Mouse (Mus musculus) hindbrain, postnatal 0 days (tissue): ENCODE measurements around the gene Ahcyl2. TPM values are rescaled to one million over a fixed set of nuclear protein-coding genes. Genes with fewer than 3 reads are reported as not detected.

Source experiments
- ATAC-seq: fragments of 200-750 bp; cut with Nextera tagmentation; 2 replicates; pipeline ENCODE4 v1.8.0; 2017; ENCODE audit warnings: mild to moderate bottlenecking, moderate TSS enrichment, moderate library complexity
- DNase-seq: peaks from one replicate; pipeline ENCODE4 v3.0.0-alpha.2; 2015; ENCODE audit warnings: low spot score
- H3K27ac ChIP-seq: fragments of 300-500 bp; sonication (generic); 2 replicates; pipeline ENCODE4 v1.5.1; 2014; ENCODE audit warnings: mild to moderate bottlenecking
- H3K27me3 ChIP-seq: fragments of 300-500 bp; sonication (generic); 2 replicates; pipeline ENCODE4 v1.6.1; 2014; ENCODE audit warnings: low read length, mixed read lengths; ENCODE audit not compliant: insufficient read depth
- H3K36me3 ChIP-seq: fragments of 300-500 bp; sonication (generic); 2 replicates; pipeline ENCODE4 v1.6.1; 2014; ENCODE audit warnings: low read length, mixed read lengths; ENCODE audit not compliant: insufficient read depth
- H3K4me1 ChIP-seq: fragments of 300-500 bp; sonication (generic); 2 replicates; pipeline ENCODE4 v1.6.1; 2014; ENCODE audit warnings: antibody characterized with exemption, low read length, mixed read lengths; ENCODE audit not compliant: insufficient read depth
- H3K4me2 ChIP-seq: fragments of 300-500 bp; sonication (generic); 2 replicates; pipeline ENCODE4 v1.6.1; 2014; ENCODE audit warnings: low read depth, mild to moderate bottlenecking, low read length, moderate library complexity, mixed read lengths
- H3K4me3 ChIP-seq: fragments of 300-500 bp; sonication (generic); 2 replicates; pipeline ENCODE4 v1.5.1; 2014; ENCODE audit warnings: low read length
- H3K9ac ChIP-seq: fragments of 300-500 bp; sonication (generic); replicated peaks from 2 replicates; pipeline ENCODE4 v1.6.1; 2014; ENCODE audit warnings: mild to moderate bottlenecking, low read length, moderate library complexity, mixed read lengths
- H3K9me3 ChIP-seq: fragments of 300-500 bp; sonication (generic); 2 replicates; pipeline ENCODE4 v1.6.1; 2016; ENCODE audit warnings: low read length, mixed read lengths
- CTCF ChIP-seq: IDR thresholded peaks from 2 replicates; pipeline ENCODE4 v1.5.1; 2016; ENCODE audit warnings: antibody characterized with exemption, control low read depth, low read depth
- WGBS: fragments of 180-500 bp; shearing (Covaris S2); extraction: QIAGEN DNeasy Blood & Tissue Kit; methylation state at CpG from one replicate; pipeline ENCODE4 v1.1.7; 2014; 5-methylcytosine and 5-hydroxymethylcytosine counted together
- polyA plus RNA-seq: library from polyadenylated mRNA; unstranded; fragments of >200 nt; fragmentation: Nextera tagmentation; extraction: Ambion mirVana; gene quantifications from 2 replicates; pipeline ENCODE4 v1.2.1, GENCODE M21; 2015
- total RNA-seq: library from RNA; depleted of rRNA; stranded (reverse); fragments of >200 nt; gene quantifications from 2 replicates; pipeline ENCODE4 v1.2.3, GENCODE M21; 2014

The Ahcyl2 gene
- total and polyA plus RNA-seq, 2 experiments from 2014 or later, result 23.1 to 56.8 TPM

DNA sequence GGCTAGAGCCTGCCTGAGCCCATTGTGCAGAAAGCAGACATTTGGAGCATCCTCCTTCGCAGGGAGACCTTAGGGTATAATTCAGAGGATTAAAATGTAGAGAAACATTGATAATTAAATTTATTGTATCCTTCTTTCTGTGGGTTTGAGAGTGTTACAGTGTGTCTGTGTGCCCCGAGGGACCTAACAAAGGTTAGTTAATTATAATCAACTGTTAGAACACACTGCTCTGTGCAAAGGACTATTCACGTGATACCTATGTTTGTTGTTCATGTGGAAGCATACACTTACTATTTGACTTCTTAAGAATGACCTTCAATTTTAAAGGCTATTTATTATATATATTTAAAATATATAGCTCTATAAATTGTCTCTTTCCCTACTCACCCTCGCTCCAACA is 64.5 kb downstream of the Ahcyl2 start:
- DNase-seq (no peak), ATAC-seq (no peak)
- Histone ChIP-seq H3K9me3 (no peaks in the 10 kb centered on the region), H3K4me3 (no peak overlapping the region), H3K27me3 (no peaks in the 10 kb centered on the region), H3K4me1 (no peaks in the 10 kb centered on the region), H3K4me2 (no peak overlapping the region), H3K36me3 (no peaks in the 10 kb centered on the region), H3K27ac (no peak overlapping the region), H3K9ac (no peak overlapping the region)
- 80% methylated on average over 4 of the region's 4 CpGs for WGBS
- TF ChIP-seq CTCF, result no peak

DNA sequence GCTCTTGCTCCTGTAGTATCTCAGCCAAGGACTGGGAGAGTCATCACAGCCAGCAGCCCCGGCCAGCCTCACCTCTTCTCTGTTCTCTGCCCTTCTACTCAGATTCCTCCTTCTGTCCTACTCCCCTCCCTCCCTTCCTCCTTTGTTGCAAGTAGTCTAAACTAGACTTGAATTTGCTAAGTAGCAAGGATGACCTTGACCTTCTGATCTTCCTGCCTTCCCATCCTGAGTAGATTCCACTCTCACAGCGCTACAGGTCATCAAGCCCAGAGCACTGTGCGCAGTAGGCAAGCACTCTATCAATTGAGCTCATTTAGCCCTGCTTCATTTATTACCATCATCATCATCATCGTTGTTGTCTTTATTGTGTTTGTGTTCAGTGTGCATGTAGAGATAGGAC is 65.3 kb downstream of the Ahcyl2 start:
- Histone ChIP-seq H3K36me3 (no peaks in the 10 kb centered on the region), H3K4me1 (no peaks in the 10 kb centered on the region), H3K9me3 (no peaks in the 10 kb centered on the region), H3K4me2 (no peak overlapping the region), H3K4me3 (no peak overlapping the region), H3K27ac (no peak overlapping the region), H3K27me3 (no peaks in the 10 kb centered on the region), H3K9ac (no peak overlapping the region)
- TF ChIP-seq CTCF, result no peak
- ATAC-seq (no peak), DNase-seq (no peak)
- 86% methylated on average over 4 of the region's 4 CpGs for WGBS

DNA sequence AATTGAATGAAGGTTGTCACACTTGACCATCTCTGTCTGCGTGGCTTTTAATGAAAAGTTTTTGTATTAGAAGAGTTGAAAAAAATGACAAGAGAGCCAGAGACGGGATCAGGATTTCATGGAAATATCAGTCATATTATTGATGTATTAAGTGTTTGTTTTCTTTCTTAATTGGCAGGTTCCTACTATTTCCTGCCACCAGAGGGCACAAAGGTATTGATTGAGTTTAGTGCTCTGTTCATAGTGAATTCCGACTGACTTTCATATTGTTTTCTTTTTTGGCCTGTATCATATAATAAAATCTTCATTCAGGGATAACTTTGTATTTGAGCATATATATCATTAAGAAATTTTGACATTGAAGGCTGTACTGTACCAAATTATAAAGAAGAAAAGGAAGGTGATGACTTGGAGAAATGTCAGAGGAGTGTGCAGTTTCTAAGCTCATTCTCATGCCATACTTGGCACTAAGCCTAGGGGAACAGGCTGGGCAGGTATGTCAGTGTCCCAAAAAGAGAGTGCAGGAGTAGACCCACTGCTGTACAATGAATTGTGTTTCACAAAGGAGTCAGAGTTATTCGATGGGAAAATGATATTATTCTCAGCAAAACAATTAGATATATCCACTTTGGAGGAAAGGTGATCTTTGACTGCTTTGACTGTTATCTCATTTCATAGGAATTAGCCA is 65.9 kb downstream of the Ahcyl2 start:
- no peaks in the 10 kb centered on the region for H3K27me3 ChIP-seq
- peak; percentile 70 for TF ChIP-seq CTCF
- H3K4me3 ChIP-seq, result no peak overlapping the region
- H3K4me1 ChIP-seq, result no peaks in the 10 kb centered on the region
- 62% methylated on average over 4 of the region's 4 CpGs for WGBS
- DNase-seq (peak; percentile 66), ATAC-seq (no peak)
- H3K9me3 ChIP-seq, result no peaks in the 10 kb centered on the region
- no peak overlapping the region for H3K27ac ChIP-seq
- H3K36me3 ChIP-seq, result no peaks in the 10 kb centered on the region
- H3K4me2 ChIP-seq, result no peak overlapping the region
- no peak overlapping the region for H3K9ac ChIP-seq

DNA sequence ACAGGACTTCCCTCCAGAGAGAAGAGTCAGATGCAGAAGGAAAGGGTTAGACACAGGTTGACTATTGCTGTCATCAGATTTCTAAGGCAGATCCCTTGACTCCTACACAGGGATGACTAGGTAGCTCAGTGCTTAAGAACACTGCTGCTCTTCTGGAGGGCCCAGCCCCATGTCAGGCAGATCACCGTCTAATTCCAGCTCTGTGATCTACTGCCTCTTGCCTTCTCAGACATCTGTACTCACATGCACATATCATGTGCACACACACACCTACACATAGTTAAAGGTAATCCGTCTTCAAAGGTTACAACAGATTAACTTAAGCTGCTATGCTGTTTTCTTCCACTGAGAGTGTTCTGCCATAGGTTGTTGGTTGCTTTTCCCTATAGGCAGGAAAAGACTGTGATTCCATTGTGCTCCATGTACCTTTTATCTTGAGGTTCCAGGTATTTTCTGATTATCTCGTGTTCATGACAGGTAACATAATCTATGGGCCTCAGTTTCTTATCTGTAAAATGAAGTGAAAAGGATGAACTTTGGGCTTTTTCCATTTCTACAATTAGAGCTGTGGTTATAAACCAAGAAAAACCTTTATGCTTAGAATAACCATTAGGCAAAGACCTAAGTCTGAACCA is 67.8 kb downstream of the Ahcyl2 start:
- ATAC-seq (no peak), DNase-seq (no peak)
- Histone ChIP-seq H3K4me2 (no peak overlapping the region), H3K27me3 (no peaks in the 10 kb centered on the region), H3K9me3 (no peaks in the 10 kb centered on the region), H3K9ac (no peak overlapping the region), H3K27ac (no peak overlapping the region), H3K36me3 (no peaks in the 10 kb centered on the region), H3K4me1 (no peaks in the 10 kb centered on the region), H3K4me3 (no peak overlapping the region)
- no peak for TF ChIP-seq CTCF
- WGBS, result 89% methylated on average over 3 of the region's 3 CpGs

DNA sequence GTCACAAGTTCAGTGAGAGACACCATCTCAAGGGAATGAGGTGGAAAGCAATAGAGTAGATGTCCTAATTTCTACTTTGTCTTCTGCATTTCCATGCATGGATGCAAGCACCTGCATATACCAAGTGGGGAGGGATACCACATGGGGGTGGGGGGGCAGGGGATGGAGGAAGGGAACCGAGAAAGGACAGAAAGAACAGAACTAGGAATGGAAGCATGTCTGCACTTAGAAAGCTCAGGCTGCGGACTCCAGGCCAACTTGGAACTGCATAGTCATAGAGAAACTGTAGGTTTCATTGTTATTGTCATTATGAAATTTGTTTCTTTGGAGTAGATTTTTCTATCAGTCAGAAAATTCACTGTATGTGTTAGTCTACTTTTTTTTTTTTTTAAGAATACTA is 69.8 kb downstream of the Ahcyl2 start:
- H3K27ac ChIP-seq, result no peak overlapping the region
- WGBS, result 93% methylated on average over 2 of the region's 2 CpGs
- no peaks in the 10 kb centered on the region for H3K27me3 ChIP-seq
- no peak for DNase-seq
- no peak for TF ChIP-seq CTCF
- no peak overlapping the region for H3K4me2 ChIP-seq
- no peak overlapping the region for H3K9ac ChIP-seq
- no peak for ATAC-seq
- no peaks in the 10 kb centered on the region for H3K9me3 ChIP-seq
- no peak overlapping the region for H3K4me3 ChIP-seq
- no peaks in the 10 kb centered on the region for H3K36me3 ChIP-seq
- no peaks in the 10 kb centered on the region for H3K4me1 ChIP-seq

DNA sequence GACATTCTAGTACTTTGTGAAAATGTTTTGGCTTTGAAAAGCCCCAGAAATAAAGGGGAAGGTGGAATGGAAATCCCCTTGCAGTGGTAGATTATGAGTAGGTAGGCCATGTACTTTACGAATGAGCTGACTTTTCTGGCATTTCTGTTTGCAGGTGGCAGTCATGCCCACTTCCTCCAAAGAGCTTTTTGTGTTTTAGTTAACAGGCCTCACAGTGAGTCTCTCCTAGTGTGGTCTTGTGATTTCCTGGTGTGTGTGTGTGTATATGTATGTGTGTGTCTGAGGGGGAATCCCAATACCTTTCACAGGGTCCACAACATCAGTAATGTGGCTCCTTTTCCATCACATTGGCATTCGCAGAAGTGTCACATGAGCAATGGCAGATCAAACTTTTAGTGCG is 70.7 kb downstream of the Ahcyl2 start:
- Histone ChIP-seq H3K9ac (no peak overlapping the region), H3K4me1 (no peaks in the 10 kb centered on the region), H3K27ac (no peak overlapping the region), H3K4me3 (no peak overlapping the region), H3K4me2 (no peak overlapping the region), H3K36me3 (no peaks in the 10 kb centered on the region), H3K9me3 (no peaks in the 10 kb centered on the region), H3K27me3 (no peaks in the 10 kb centered on the region)
- no peak for TF ChIP-seq CTCF
- ATAC-seq (no peak), DNase-seq (no peak)
- 99% methylated on average over 3 of the region's 3 CpGs for WGBS

DNA sequence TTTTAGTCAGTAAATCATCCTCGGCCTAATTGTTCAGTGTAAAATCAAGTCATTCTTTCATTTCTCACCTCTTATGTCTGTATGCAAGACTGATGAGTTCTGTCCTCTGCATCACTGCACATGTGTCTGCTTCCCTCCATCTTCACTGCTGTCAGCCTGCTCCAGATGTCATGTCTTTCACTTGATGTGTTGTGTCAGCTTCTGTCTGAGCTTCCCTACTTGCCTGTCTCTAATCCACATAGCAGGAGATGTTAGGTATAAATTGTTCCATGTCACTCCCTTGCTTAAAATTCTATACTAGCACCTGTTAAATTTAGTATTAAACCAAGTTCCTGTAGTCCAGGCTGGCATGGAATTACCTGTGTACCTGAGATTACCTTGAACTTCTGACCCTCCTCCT is 72.2 kb downstream of the Ahcyl2 start:
- no peak for ATAC-seq
- H3K4me1 ChIP-seq, result no peaks in the 10 kb centered on the region
- 97% methylated on average over 1 of the region's 1 CpGs for WGBS
- H3K27me3 ChIP-seq, result no peaks in the 10 kb centered on the region
- no peak overlapping the region for H3K27ac ChIP-seq
- H3K9me3 ChIP-seq, result no peaks in the 10 kb centered on the region
- no peak overlapping the region for H3K4me2 ChIP-seq
- H3K36me3 ChIP-seq, result no peaks in the 10 kb centered on the region
- TF ChIP-seq CTCF, result no peak
- H3K4me3 ChIP-seq, result no peak overlapping the region
- DNase-seq, result no peak
- no peak overlapping the region for H3K9ac ChIP-seq
